Mouse (Mus musculus) hindbrain, embryonic 11.5 days (tissue): ENCODE results near the gene Cidec. TPM values are rescaled to one million over a fixed set of nuclear protein-coding genes. Genes with fewer than 3 reads are reported as not detected.

ENCODE experiments used
- ATAC-seq: fragments of 200-750 bp; cut with Nextera tagmentation; 2 replicates; pipeline ENCODE4 v1.8.0; 2017; ENCODE audit warnings: mild to moderate bottlenecking, moderate TSS enrichment, moderate library complexity; ENCODE audit not compliant: low FRiP score
- DNase-seq: peaks from one replicate; pipeline ENCODE4 v3.0.0-alpha.2; 2015; ENCODE audit warnings: low spot score
- H3K27ac ChIP-seq: fragments of 300-500 bp; sonication (generic); 2 replicates; pipeline ENCODE4 v1.5.1; 2014; ENCODE audit warnings: mild to moderate bottlenecking, low read depth, low read length
- H3K27me3 ChIP-seq: fragments of 300-500 bp; sonication (generic); 2 replicates; pipeline ENCODE4 v1.6.1; 2014; ENCODE audit warnings: mild to moderate bottlenecking, low read length, moderate library complexity, mixed read lengths; ENCODE audit not compliant: control insufficient read depth, insufficient read depth
- H3K36me3 ChIP-seq: fragments of 300-500 bp; sonication (generic); 2 replicates; pipeline ENCODE4 v1.6.1; 2014; ENCODE audit warnings: mild to moderate bottlenecking, low read length, moderate library complexity, mixed read lengths; ENCODE audit not compliant: control insufficient read depth, insufficient read depth
- H3K4me1 ChIP-seq: fragments of 300-500 bp; sonication (generic); replicated peaks from 2 replicates; pipeline ENCODE4 v1.6.1; 2014; ENCODE audit warnings: low read length, mixed read lengths; ENCODE audit not compliant: control insufficient read depth, insufficient read depth
- H3K4me2 ChIP-seq: fragments of 300-500 bp; sonication (generic); replicated peaks from 2 replicates; pipeline ENCODE4 v1.6.1; 2014; ENCODE audit warnings: mild to moderate bottlenecking, low read depth, low read length
- H3K4me3 ChIP-seq: fragments of 300-500 bp; sonication (generic); 2 replicates; pipeline ENCODE4 v1.5.1; 2014; ENCODE audit warnings: low read depth, low read length
- H3K9ac ChIP-seq: fragments of 300-500 bp; sonication (generic); 2 replicates; pipeline ENCODE4 v1.6.1; 2014; ENCODE audit warnings: low read depth, low read length
- H3K9me3 ChIP-seq: fragments of 300-500 bp; sonication (generic); 2 replicates; pipeline ENCODE4 v1.6.1; 2016; ENCODE audit warnings: low read length; ENCODE audit not compliant: control insufficient read depth
- WGBS: fragments of 180-500 bp; shearing (Covaris S2); extraction: QIAGEN DNeasy Blood & Tissue Kit; methylation state at CpG from one replicate; pipeline ENCODE4 v1.1.7; 2014; 5-methylcytosine and 5-hydroxymethylcytosine counted together
- polyA plus RNA-seq: library from polyadenylated mRNA; unstranded; fragments of >200 nt; fragmentation: Nextera tagmentation; extraction: Ambion mirVana; gene quantifications from 2 replicates; pipeline ENCODE4 v1.2.1, GENCODE M21; 2014

Cidec gene
- polyA plus RNA-seq, 1 experiment from 2014 or later = not detected

- Histone ChIP-seq H3K4me3 (no peak overlapping the region), H3K27me3 (no peaks in the 10 kb centered on the region), H3K9me3 (no peaks in the 10 kb centered on the region), H3K4me1 (no peaks in the 10 kb centered on the region), H3K36me3 (no peaks in the 10 kb centered on the region), H3K9ac (no peak overlapping the region), H3K27ac (no peak overlapping the region), H3K4me2 (no peak overlapping the region)
- ATAC-seq (no peak), DNase-seq (no peak)
- WGBS = 94% methylated on average over 16 of the region's 16 CpGs
Observed at GRCm38 (mm10) chr6:113428006-113428405, 7.6 kb downstream of the Cidec start.

GRCm38 (mm10) chr6:113427397-113427796 lies 8.2 kb downstream of the Cidec start:
- no peak overlapping the region for H3K4me3 ChIP-seq

DNA sequence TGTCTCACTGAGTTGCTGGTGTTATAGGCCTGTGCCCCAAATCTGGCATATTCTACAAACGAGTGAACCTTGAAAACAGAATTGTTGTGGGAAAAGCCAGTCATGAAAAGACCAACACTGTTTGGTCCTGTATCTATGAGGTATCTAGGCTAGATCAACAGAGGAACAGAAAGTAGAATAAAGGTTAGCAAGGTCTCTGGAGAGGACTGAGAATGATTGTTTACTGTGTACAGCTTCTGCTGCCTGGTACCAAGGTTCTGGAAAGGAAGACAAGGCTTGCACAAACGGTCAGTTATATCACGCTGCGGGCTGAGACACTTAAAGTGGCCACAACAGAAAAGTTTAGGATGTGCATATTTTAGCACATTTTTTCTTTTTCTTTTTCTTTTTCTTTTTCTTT lies 8.9 kb downstream of the Cidec start:
- Histone ChIP-seq H3K9me3 (no peaks in the 10 kb centered on the region), H3K9ac (no peak overlapping the region), H3K4me2 (no peak overlapping the region), H3K27me3 (no peaks in the 10 kb centered on the region), H3K36me3 (no peaks in the 10 kb centered on the region), H3K4me3 (no peak overlapping the region), H3K4me1 (no peaks in the 10 kb centered on the region), H3K27ac (no peak overlapping the region)
- no peak for DNase-seq
- ATAC-seq = no peak
- WGBS = 86% methylated on average over 4 of the region's 4 CpGs

More at GRCm38 (mm10) chr6:113427397-113427796, 8.2 kb downstream of the Cidec start:
- Histone ChIP-seq H3K27ac (no peak overlapping the region), H3K4me1 (no peaks in the 10 kb centered on the region), H3K4me2 (no peak overlapping the region), H3K36me3 (no peaks in the 10 kb centered on the region), H3K9ac (no peak overlapping the region), H3K27me3 (no peaks in the 10 kb centered on the region), H3K9me3 (no peaks in the 10 kb centered on the region)
- 62% methylated on average over 3 of the region's 3 CpGs for WGBS
- DNase-seq (peak; percentile 62), ATAC-seq (no peak)

DNA sequence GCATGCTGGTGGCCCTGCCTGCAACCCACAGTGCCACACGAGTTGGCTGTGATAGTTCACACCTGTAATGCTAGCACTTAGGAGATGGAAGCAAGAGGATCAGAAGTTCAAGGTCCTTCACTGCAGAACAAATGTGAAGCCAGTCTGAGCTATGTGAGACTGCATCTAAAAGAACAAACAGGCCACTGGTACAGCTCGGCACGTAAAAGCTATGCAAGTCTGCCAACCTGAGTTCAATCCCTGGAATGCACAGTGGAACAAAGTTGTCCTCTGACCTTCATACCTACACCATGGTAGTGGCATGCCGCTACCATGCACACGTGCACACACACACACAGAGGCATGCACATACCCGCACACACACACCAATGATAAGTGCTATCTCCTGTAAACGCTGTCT lies 11.4 kb downstream of the Cidec start:
- no peak overlapping the region for H3K4me3 ChIP-seq
- no peak overlapping the region for H3K27ac ChIP-seq
- ATAC-seq = no peak
- no peak overlapping the region for H3K4me2 ChIP-seq
- H3K27me3 ChIP-seq = no peaks in the 10 kb centered on the region
- H3K9me3 ChIP-seq = no peaks in the 10 kb centered on the region
- no peak for DNase-seq
- no peaks in the 10 kb centered on the region for H3K4me1 ChIP-seq
- WGBS = 83% methylated on average over 7 of the region's 7 CpGs
- no peak overlapping the region for H3K9ac ChIP-seq
- no peaks in the 10 kb centered on the region for H3K36me3 ChIP-seq

DNA sequence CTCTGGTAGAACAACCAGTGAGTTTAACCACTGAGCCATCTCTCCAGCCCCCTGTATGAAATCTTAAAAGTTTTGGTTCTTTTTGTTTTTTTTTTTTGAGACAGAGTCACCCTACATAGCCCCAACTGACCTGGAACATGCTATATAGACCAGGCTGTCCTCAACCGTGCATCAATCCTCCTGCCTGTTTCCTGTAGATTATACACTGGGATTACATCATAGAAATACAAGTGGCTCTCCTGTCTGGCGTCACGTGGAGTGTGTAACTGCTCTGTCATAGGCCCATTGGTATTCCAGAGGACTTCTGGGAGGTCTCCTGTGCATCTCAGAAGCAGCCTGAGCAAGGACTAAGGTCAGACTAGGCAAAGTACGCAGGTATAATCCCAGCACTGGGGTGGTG lies 12.6 kb downstream of the Cidec start:
- no peaks in the 10 kb centered on the region for H3K36me3 ChIP-seq
- H3K27me3 ChIP-seq = no peaks in the 10 kb centered on the region
- ATAC-seq (no peak), DNase-seq (no peak)
- no peak overlapping the region for H3K4me3 ChIP-seq
- H3K27ac ChIP-seq = no peak overlapping the region
- H3K9ac ChIP-seq = no peak overlapping the region
- WGBS = 84% methylated on average over 4 of the region's 4 CpGs
- H3K4me2 ChIP-seq = no peak overlapping the region
- H3K9me3 ChIP-seq = no peaks in the 10 kb centered on the region
- H3K4me1 ChIP-seq = peaks cover 4% of the 10 kb centered on the region; the same call in 1 of the 2 replicates

GRCm38 (mm10) chr6:113419199-113419587 lies 16.4 kb downstream of the Cidec start, which contains the start of gene Rpusd3:
Gene Rpusd3 (minus strand): TSS chr6:113419340.
- no peaks in the 10 kb centered on the region for H3K36me3 ChIP-seq
- H3K27ac ChIP-seq = no peak within 1 kb of the TSS
- no peaks in the 10 kb centered on the region for H3K9me3 ChIP-seq
- WGBS = under 1% methylated on average over 25 of the region's 25 CpGs
- DNase-seq (peak; percentile 99), ATAC-seq (peak; percentile 98)
- no peaks in the 10 kb centered on the region for H3K27me3 ChIP-seq
- H3K4me1 ChIP-seq = peaks cover 7% of the 10 kb centered on the region; the same call in 1 of the 2 replicates
- H3K4me3 ChIP-seq = peak within 1 kb of the TSS; percentile 67
- peak within 1 kb of the TSS; percentile 67 for H3K9ac ChIP-seq
- H3K4me2 ChIP-seq = peak within 1 kb of the TSS; percentile 94

- peak; percentile 76 for ATAC-seq
- 16% methylated on average over 16 of the region's 16 CpGs for WGBS
Observed at GRCm38 (mm10) chr6:113418441-113419198, 16.9 kb downstream of the Cidec start.

DNA sequence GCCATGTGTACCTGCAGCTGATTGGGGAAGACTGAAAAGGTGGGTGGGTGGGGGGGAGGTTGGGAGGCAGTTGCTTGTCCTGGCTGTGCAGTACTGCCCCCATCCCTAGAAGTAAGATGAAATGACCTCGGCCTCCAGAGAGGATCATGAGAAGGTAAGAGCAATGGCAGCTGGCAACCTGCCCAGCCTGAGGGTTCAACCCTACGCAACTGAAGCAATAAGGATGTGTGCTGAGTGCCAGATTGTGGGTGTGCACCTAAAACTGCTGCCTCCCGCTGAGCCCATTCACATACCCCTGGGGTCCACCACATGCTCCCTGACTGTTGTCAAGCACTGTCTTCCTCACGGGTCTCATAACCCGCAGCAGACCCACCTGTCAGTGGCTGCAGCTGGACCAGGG lies 19.1 kb downstream of the Cidec start:
- peaks cover 7% of the 10 kb centered on the region; the same call in 1 of the 2 replicates for H3K4me1 ChIP-seq
- H3K9me3 ChIP-seq = no peaks in the 10 kb centered on the region
- no peak for ATAC-seq
- no peak overlapping the region for H3K9ac ChIP-seq
- H3K27me3 ChIP-seq = no peaks in the 10 kb centered on the region
- H3K27ac ChIP-seq = no peak overlapping the region
- 88% methylated on average over 5 of the region's 5 CpGs for WGBS
- no peaks in the 10 kb centered on the region for H3K36me3 ChIP-seq
- no peak overlapping the region for H3K4me3 ChIP-seq
- no peak overlapping the region for H3K4me2 ChIP-seq
- DNase-seq = no peak

More at GRCm38 (mm10) chr6:113418441-113419198, 16.9 kb downstream of the Cidec start:
- peaks cover 7% of the 10 kb centered on the region; the same call in 1 of the 2 replicates for H3K4me1 ChIP-seq
- H3K4me3 ChIP-seq = peak overlapping the region; percentile 67
- H3K9me3 ChIP-seq = no peaks in the 10 kb centered on the region
- no peaks in the 10 kb centered on the region for H3K36me3 ChIP-seq
- no peaks in the 10 kb centered on the region for H3K27me3 ChIP-seq
- DNase-seq = no peak
- H3K9ac ChIP-seq = peak overlapping the region; percentile 67
- H3K4me2 ChIP-seq = peak overlapping the region; percentile 94
- no peak overlapping the region for H3K27ac ChIP-seq

- 66% methylated on average over 1 of the region's 1 CpGs for WGBS
- Histone ChIP-seq H3K4me3 (no peak overlapping the region), H3K27me3 (no peaks in the 10 kb centered on the region), H3K36me3 (0 out of 2 replicates have a peak, but pooled peaks cover 4% of the 10 kb centered on the region), H3K4me1 (no peaks in the 10 kb centered on the region), H3K27ac (no peak overlapping the region), H3K4me2 (no peak overlapping the region), H3K9ac (no peak overlapping the region), H3K9me3 (no peaks in the 10 kb centered on the region)
- DNase-seq (no peak), ATAC-seq (no peak)
Observed at GRCm38 (mm10) chr6:113410001-113410400, 25.6 kb downstream of the Cidec start.
